Mouse (Mus musculus) limb, embryonic 14.5 days (tissue): ENCODE measurements around the gene Cenpp. TPM values are rescaled to one million over a fixed set of nuclear protein-coding genes. Genes with fewer than 3 reads are reported as not detected.

Source experiments
- ATAC-seq: fragments of 200-750 bp; cut with Nextera tagmentation; 2 replicates; pipeline ENCODE4 v1.8.0; 2017; ENCODE audit warnings: low read depth, moderate number of reproducible peaks, moderate TSS enrichment; ENCODE audit not compliant: low FRiP score
- DNase-seq: peaks from one replicate; pipeline ENCODE4 v3.0.0-alpha.2; 2015; ENCODE audit warnings: low spot score
- H3K27ac ChIP-seq: fragments of 300-500 bp; sonication (generic); replicated peaks from 2 replicates; pipeline ENCODE4 v1.5.1; 2014; ENCODE audit warnings: low read depth, mild to moderate bottlenecking, low read length, moderate library complexity, mixed read lengths
- H3K27me3 ChIP-seq: fragments of 300-500 bp; sonication (generic); 2 replicates; pipeline ENCODE4 v1.6.1; 2014; ENCODE audit warnings: low read length, mixed read lengths; ENCODE audit not compliant: control insufficient read depth, insufficient read depth
- H3K36me3 ChIP-seq: fragments of 300-500 bp; sonication (generic); 2 replicates; pipeline ENCODE4 v1.6.1; 2014; ENCODE audit warnings: mild to moderate bottlenecking, low read length, moderate library complexity, mixed read lengths; ENCODE audit not compliant: control insufficient read depth, insufficient read depth
- H3K4me1 ChIP-seq: fragments of 300-500 bp; sonication (generic); 2 replicates; pipeline ENCODE4 v1.6.1; 2014; ENCODE audit warnings: antibody characterized with exemption, low read length, mixed read lengths; ENCODE audit not compliant: control insufficient read depth, insufficient read depth
- H3K4me2 ChIP-seq: fragments of 300-500 bp; sonication (generic); replicated peaks from 2 replicates; pipeline ENCODE4 v1.6.1; 2014; ENCODE audit warnings: low read depth, mild to moderate bottlenecking, low read length, moderate library complexity; ENCODE audit not compliant: severe bottlenecking
- H3K4me3 ChIP-seq: fragments of 300-500 bp; sonication (generic); replicated peaks from 2 replicates; pipeline ENCODE4 v1.5.1; 2014; ENCODE audit warnings: low read length
- H3K9ac ChIP-seq: fragments of 300-500 bp; sonication (generic); 2 replicates; pipeline ENCODE4 v1.6.1; 2014; ENCODE audit warnings: mild to moderate bottlenecking, low read depth, low read length, moderate library complexity; ENCODE audit not compliant: severe bottlenecking
- H3K9me3 ChIP-seq: fragments of 300-500 bp; sonication (generic); 2 replicates; pipeline ENCODE4 v1.6.1; 2016; ENCODE audit warnings: low read length; ENCODE audit not compliant: control insufficient read depth
- POLR2A ChIP-seq: fragments of 200-500 bp; IDR thresholded peaks from 2 replicates; pipeline ENCODE4 v1.8.0; 2012; ENCODE audit warnings: inconsistent platforms, mild to moderate bottlenecking, moderate library complexity, borderline replicate concordance; ENCODE audit not compliant: insufficient read depth, insufficient read length; ENCODE audit errors: extremely low read depth
- WGBS: fragments of 180-500 bp; shearing (Covaris S2); extraction: QIAGEN DNeasy Blood & Tissue Kit; methylation state at CpG from one replicate; pipeline ENCODE4 v1.1.7; 2014; 5-methylcytosine and 5-hydroxymethylcytosine counted together
- polyA plus RNA-seq, 2 experiments: library from polyadenylated mRNA; depleted of rRNA in 1 of 2; stranded (reverse) in 1 of 2; unstranded in 1 of 2; fragments of >200 nt; fragmentation: Nextera tagmentation in 1 of 2; extraction: Ambion mirVana in 1 of 2; gene quantifications; 2 replicates each; pipeline versions ENCODE4 v1.2.1 to v1.2.3; 2012 to 2014

Gene Cenpp
- polyA plus RNA-seq, 2 experiments, result 9.8 to 22.2 TPM

GRCm38 (mm10) chr13:49504510-49504909 lies 148.1 kb downstream of the Cenpp start, which contains the start of gene Ecm2:
Ecm2 (plus strand) TSS chr13:49504810.
- Histone ChIP-seq H3K9ac (0 out of 2 replicates have a peak within 1 kb of the TSS, but pooled peaks have one; percentile 8), H3K4me3 (no peak within 1 kb of the TSS), H3K27ac (peak within 1 kb of the TSS; percentile 55; the same call in 1 of the 2 replicates), H3K4me1 (peaks cover 10% of the 10 kb centered on the region), H3K9me3 (no peaks in the 10 kb centered on the region), H3K36me3 (no peaks in the 10 kb centered on the region), H3K4me2 (peak within 1 kb of the TSS; percentile 18; the same call in 1 of the 2 replicates), H3K27me3 (no peaks in the 10 kb centered on the region)
- WGBS, result 42% methylated on average over 4 of the region's 4 CpGs
- no peak for DNase-seq
- TF ChIP-seq POLR2A, result no peak
- ATAC-seq, result no peak

- TF ChIP-seq POLR2A, result no peak
- DNase-seq, result peak; percentile 31
- Histone ChIP-seq H3K9ac (no peak within 1 kb of the TSS), H3K27me3 (no peaks in the 10 kb centered on the region), H3K36me3 (no peaks in the 10 kb centered on the region), H3K9me3 (no peaks in the 10 kb centered on the region), H3K27ac (0 out of 2 replicates have a peak within 1 kb of the TSS, but pooled peaks have one; percentile 19), H3K4me2 (no peak within 1 kb of the TSS), H3K4me1 (peaks cover 5% of the 10 kb centered on the region; the same call in 1 of the 2 replicates), H3K4me3 (no peak within 1 kb of the TSS)
- 0 out of 2 replicates have a peak, but pooled peaks have one; percentile 12 for ATAC-seq
- WGBS, result 54% methylated on average over 6 of the region's 6 CpGs
These were observed 159.9 kb downstream of the Cenpp start, which contains the start of gene Tes3-ps for GRCm38 (mm10) chr13:49492376-49493368. Tes3-ps (plus strand) TSS chr13:49493318.

- 63% methylated on average over 5 of the region's 5 CpGs for WGBS
- ATAC-seq (no peak), DNase-seq (peak; percentile 49)
- TF ChIP-seq POLR2A, result no peak
- no peak overlapping the region for H3K4me2 ChIP-seq
- H3K36me3 ChIP-seq, result no peaks in the 10 kb centered on the region
- H3K9me3 ChIP-seq, result no peaks in the 10 kb centered on the region
- H3K27me3 ChIP-seq, result no peaks in the 10 kb centered on the region
- 0 out of 2 replicates have a peak overlapping the region, but pooled peaks have one; percentile 44 for H3K27ac ChIP-seq
- peaks cover 12% of the 10 kb centered on the region for H3K4me1 ChIP-seq
- H3K9ac ChIP-seq, result no peak overlapping the region
- H3K4me3 ChIP-seq, result no peak overlapping the region
These were observed 167.2 kb downstream of the Cenpp start for GRCm38 (mm10) chr13:49485388-49485787.

- ATAC-seq (peak; percentile 55; the same call in 1 of the 2 replicates), DNase-seq (peak; percentile 48)
- peak overlapping the region; percentile 1; the same call in 1 of the 2 replicates for H3K9ac ChIP-seq
- H3K4me3 ChIP-seq, result no peak overlapping the region
- no peaks in the 10 kb centered on the region for H3K27me3 ChIP-seq
- H3K4me1 ChIP-seq, result peaks cover 35% of the 10 kb centered on the region
- no peak for TF ChIP-seq POLR2A
- no peaks in the 10 kb centered on the region for H3K9me3 ChIP-seq
- no peaks in the 10 kb centered on the region for H3K36me3 ChIP-seq
- 32% methylated on average over 5 of the region's 5 CpGs for WGBS
- no peak overlapping the region for H3K4me2 ChIP-seq
- H3K27ac ChIP-seq, result peak overlapping the region; percentile 88
These were observed 172.0 kb downstream of the Cenpp start for GRCm38 (mm10) chr13:49480551-49480950.

- peak; percentile 90 for DNase-seq
- peak overlapping the region; percentile 88 for H3K27ac ChIP-seq
- WGBS, result 53% methylated on average over 2 of the region's 2 CpGs
These were observed 172.5 kb downstream of the Cenpp start for GRCm38 (mm10) chr13:49480057-49480456.

More at GRCm38 (mm10) chr13:49480057-49480456, 172.5 kb downstream of the Cenpp start:
- H3K4me3 ChIP-seq, result no peak overlapping the region
- H3K4me1 ChIP-seq, result peaks cover 30% of the 10 kb centered on the region
- no peaks in the 10 kb centered on the region for H3K9me3 ChIP-seq
- H3K27me3 ChIP-seq, result no peaks in the 10 kb centered on the region
- no peak overlapping the region for H3K9ac ChIP-seq
- H3K36me3 ChIP-seq, result no peaks in the 10 kb centered on the region
- H3K4me2 ChIP-seq, result no peak overlapping the region
- peak; percentile 86 for ATAC-seq
- no peak for TF ChIP-seq POLR2A
